Mouse (Mus musculus): ENCODE measurements around the gene Arhgef12.

DNA sequence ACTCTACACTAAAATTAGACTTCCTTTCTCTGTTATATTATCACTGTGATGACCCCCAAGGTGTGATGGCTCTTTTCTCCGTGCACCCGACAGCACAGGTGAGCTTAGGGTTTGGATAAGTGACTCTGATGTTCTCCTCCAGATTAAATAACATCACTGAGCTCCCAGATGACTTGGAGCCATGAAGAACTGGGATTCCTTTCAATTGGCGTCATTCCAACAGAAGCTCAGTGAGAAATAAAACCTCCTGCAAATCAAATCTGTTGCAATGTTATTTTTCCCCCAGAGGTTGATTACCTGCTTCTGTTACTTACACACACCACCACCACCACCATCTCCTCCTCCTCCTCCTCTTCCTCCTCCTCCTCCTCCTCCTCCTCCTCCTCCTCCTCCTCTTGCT is 13.2 kb downstream of the Arhgef12 start:
- TF ChIP-seq POLR2A (IDR thresholded peaks at IDR 0.05; ENCODE audit: control insufficient read depth in 1 of 2, insufficient read depth in 1 of 2, low read depth in 1 of 2, low read length in 2 of 2, poor library complexity in 1 of 2): no peak
- no peak for TF ChIP-seq CHD1 (IDR thresholded peaks at IDR 0.05; ENCODE audit: low read depth, low read length)
- no peak for TF ChIP-seq USF1 (IDR thresholded peaks at IDR 0.05; ENCODE audit: low read depth, low read length)
- no peak for TF ChIP-seq MAX (IDR thresholded peaks at IDR 0.05; ENCODE audit: low read length)
- no peak for TF ChIP-seq MYB (IDR thresholded peaks at IDR 0.05; ENCODE audit: low read depth, low read length)
- TF ChIP-seq ZNF384 (IDR thresholded peaks at IDR 0.05; ENCODE audit: low read depth, low read length): no peak
- TF ChIP-seq USF2 (IDR thresholded peaks at IDR 0.05; ENCODE audit: borderline replicate concordance in 1 of 2, insufficient read depth in 1 of 2, low read depth in 1 of 2, low read length in 2 of 2): no peak

Data from MEL (cell line).